Mouse (Mus musculus) right cerebral cortex, adult 18-20 months (tissue): ENCODE results near the gene Atp6v1g3.

Experiments
- DNase-seq: peaks from one replicate; pipeline ENCODE4 v3.0.0; 2022; ENCODE audit warnings: mixed read lengths

The Atp6v1g3 gene

DNA sequence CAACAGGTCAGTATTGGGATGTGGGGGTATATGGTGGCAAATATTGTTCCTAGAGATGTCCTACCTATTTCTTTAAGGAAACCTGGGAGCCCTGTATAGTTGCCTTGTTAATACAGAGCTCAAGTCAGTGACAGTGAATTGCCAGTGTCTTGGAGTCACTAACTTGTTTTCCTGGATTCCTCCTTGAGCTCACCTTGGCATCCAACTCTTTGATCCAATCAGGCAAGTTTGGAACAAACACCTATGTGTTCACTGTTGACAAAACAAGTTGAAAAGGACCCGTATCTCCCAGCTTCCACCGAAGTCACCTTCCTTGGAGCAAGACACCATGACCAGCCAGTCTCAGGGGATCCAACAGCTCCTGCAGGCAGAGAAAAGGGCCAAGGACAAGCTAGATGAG lies at the start of gene Atp6v1g3:
TSS of gene Atp6v1g3 (plus strand) at position 301 of the 400 bp plus-strand sequence.
- DNase-seq, result no peak

- DNase-seq, result no peak
Observed at GRCm38 (mm10) chr1:138233051-138233450, 40.5 kb upstream of the Atp6v1g3 start.

GRCm38 (mm10) chr1:138237252-138237651 lies 36.3 kb upstream of the Atp6v1g3 start:
- DNase-seq, result no peak

DNA sequence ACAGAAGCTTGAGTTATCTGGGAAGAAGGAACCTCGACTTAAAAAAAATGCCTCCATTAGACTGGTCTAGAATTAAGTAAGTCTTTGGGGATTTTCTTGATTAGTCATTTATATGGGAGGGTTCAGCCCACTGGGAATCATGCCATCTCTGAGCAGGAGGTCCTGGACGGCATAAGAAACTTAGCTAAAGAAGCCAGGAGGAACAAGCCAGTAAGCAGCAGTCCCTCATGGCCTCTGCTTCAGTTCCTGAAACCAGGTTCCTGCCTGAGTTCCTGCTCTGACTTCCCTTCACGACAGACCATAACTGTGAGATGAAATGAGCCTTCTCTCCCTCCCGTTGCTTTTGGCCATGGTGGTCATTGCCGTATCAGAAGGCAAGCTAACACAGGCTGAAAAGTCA lies 29.6 kb upstream of the Atp6v1g3 start:
- DNase-seq, result no peak

DNA sequence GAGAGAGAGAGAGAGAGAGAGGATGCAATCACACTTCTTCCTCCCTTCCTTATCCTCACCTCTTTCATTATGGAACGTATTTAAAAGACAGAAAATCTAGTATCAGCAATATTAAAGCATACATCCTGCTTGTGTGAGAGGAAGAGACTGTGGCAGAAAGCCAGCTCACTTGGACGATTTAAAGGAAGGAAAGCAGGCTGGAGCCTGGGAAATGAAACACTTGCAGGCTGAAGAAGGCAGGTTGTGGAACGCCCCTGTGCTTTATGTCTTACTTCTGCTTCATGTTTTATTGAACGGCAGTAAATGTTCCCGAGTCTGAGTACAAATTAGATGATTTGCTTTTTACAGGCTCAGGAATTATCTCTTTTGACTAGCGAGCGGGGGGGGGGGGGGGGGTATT lies 29.1 kb upstream of the Atp6v1g3 start:
- DNase-seq, result peak; percentile 48

DNA sequence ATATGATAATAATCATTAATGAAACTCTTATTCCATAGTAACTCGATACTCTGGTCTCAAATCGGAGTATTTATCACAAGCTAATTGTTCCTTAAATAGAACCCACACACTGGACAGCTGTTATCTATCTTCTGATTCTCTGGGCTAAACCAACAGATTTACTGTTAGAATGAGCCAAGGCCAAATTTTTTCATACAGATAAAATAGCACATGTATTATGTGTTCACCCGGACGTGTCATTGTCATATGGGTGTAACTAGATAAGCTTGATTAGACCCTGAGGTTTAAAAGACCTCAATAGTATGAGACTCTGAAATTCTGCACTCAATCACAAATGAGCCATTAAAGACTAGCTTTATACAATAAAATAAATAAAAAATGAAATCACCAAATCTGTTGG lies 28.4 kb upstream of the Atp6v1g3 start:
- no peak for DNase-seq

GRCm38 (mm10) chr1:138245533-138245932 lies 28.0 kb upstream of the Atp6v1g3 start:
- no peak for DNase-seq

GRCm38 (mm10) chr1:138246438-138247164 lies 26.9 kb upstream of the Atp6v1g3 start:
- DNase-seq, result no peak

GRCm38 (mm10) chr1:138247699-138248483 lies 25.6 kb upstream of the Atp6v1g3 start:
- no peak for DNase-seq

DNA sequence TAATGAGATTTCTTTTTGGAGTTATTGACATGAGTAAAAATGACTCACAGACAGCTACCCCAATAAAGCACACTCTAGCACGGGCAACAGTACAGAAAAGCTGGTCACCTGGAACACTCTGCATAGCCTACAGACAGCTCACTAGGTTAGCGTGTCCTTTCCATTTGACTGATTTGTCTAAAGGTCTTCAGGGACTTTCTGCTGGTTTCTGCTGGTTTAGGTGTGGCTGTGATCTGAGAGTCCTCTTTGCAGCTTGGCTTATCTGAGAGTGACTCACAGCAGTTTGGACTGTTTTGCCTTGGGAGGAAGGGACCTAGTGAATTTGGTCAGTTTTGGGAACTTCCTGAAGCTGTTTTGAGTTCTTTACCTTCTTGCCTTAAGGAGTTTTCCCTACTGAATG lies 24.8 kb upstream of the Atp6v1g3 start:
- DNase-seq, result no peak

DNA sequence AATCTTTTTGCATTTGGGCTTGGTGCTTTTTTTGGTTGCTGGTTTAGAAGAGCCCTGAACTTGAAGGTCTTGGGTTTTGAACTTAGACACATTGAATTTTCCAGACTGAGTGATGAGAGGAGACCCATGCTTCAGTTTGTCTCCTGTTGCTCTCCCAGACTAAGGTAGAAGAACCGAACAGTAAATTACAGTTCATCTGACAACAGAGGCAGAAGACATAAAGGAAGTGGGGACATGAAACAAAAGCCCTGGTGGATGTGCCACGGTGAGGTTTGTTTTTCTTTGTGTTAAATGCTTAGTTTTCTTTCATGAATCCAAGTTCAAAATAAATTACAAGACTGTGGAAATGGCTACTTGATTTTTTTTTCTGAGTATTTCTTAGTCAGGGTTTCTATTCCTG lies 22.6 kb upstream of the Atp6v1g3 start:
- DNase-seq, result no peak

- DNase-seq, result peak; percentile 6
Observed at GRCm38 (mm10) chr1:138256172-138256789, 17.3 kb upstream of the Atp6v1g3 start.

DNA sequence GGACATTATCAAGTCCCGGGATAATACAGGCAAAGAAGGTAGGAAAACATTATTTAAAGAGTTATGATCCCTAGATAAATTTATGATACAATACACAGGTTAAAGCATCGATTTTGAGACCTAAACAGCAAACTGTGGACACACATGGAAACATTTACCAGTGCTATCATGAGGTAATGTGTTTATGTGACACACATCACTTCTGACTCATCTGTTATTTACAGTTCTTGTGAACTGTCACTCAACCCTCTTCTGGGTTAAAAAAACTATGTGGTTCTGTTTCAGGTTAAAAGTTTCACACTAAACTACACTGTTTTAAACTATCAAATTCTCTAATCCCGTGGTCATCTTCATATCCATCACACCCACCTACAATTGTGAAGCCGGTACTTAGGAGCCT lies 14.8 kb upstream of the Atp6v1g3 start:
- DNase-seq, result no peak

DNA sequence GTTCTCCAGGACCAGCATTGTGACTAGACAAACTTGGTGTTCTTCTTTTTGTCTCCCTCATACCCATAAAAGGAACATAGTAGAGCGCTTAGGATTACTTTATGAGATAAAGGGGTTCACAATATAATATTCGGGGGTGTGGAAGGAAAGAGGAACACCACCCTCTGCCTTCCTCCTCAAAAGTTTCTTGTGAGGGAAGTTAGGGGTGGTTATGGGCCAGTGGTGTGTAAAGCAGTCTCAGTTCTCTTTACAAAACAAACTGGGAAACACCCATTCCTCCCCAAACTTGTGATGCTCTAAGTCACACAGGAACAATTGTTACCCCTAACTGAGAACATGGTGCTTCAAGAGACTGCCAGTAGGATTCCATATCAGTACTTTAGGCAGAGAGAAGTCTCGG lies 12.0 kb upstream of the Atp6v1g3 start:
- DNase-seq, result no peak

- no peak for DNase-seq
Observed at GRCm38 (mm10) chr1:138262408-138262807, 11.1 kb upstream of the Atp6v1g3 start.

GRCm38 (mm10) chr1:138267465-138268055 lies 6.0 kb upstream of the Atp6v1g3 start:
- no peak for DNase-seq

DNA sequence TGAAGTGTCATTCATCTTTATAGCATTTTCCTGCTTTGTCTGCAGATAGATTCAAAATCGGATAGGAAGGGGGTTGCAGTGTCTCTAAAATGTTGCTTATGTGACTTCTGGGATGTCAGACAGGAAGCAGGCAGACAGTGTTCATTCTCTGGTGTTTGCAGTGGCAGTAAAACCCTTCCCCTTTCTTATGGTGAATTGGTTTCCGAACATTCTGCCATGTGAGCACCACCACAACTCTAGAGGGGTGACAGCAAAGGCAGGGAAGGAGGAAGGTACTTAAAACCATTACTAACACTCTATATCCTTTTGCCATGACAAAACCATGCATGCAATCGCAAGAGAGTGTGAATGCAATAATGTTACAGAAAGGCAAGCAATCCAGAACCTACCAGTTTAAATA lies 1.4 kb downstream of the Atp6v1g3 start:
- DNase-seq, result no peak

GRCm38 (mm10) chr1:138275859-138276258 lies 2.3 kb downstream of the Atp6v1g3 start:
- no peak for DNase-seq

DNA sequence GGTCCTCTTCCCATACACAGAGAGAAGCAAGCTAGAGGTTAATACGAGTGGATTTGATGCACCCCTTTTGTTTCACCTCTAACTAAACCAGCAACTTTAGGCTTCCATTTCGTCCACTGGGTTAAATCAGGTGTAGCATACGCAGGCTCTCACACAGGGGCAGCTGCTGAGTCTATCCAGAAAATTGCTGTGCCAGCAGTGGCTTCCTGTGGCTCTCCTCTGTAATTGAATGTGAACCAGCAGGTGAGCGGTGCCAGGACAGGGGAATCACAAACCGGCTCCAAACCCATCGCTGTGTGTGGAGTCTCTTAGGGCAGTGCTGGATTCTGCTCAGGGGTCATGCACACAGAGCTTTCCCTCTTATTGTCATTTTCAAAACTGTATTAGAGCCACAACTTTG lies 7.6 kb downstream of the Atp6v1g3 start:
- no peak for DNase-seq

DNA sequence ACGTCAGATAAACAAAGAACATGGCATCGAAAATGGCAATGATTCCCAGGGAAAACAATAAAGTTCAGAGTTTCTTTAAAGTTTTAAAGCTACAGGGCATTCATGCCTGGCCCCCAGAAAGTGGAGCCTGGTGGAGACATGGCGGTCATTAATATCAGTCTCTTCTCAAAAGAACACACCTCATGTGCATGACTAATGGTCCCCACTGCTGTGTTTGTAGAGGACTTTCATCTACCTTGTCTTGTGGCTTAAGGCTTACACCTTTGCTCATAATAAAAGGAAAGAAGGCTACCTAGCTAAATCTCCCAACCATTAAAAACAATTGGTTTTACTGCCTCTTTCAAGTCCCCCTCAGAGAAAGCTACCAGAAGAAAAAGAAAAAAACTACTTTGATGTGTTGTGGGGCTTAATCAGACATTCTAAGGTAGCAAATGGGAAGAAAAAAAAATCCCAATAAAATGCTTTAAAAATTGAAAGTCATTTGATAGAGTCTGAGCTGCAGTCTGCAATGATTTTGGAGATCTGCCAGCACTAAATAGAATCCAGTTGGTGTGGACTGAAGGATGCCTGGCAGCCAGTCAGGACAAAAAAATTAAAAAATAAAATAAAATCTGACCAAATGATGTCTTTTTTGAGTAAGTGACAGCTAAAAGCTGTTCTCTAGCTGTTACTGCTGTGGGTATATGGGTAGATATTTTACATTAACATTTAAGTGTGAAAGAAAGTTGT lies 9.0 kb downstream of the Atp6v1g3 start:
- no peak for DNase-seq

- DNase-seq, result no peak
Observed at GRCm38 (mm10) chr1:138287665-138288064, 14.1 kb downstream of the Atp6v1g3 start.

- no peak for DNase-seq
Observed at GRCm38 (mm10) chr1:138288721-138289120, 15.2 kb downstream of the Atp6v1g3 start.
